Mouse (Mus musculus) limb, embryonic 11.5 days (tissue): ENCODE measurements around the gene 1700123K08Rik. TPM values are rescaled to one million over a fixed set of nuclear protein-coding genes. Genes with fewer than 3 reads are reported as not detected.
"Not testable (repeated sequence)": the region's sequence is repeated elsewhere in the genome, so short reads cannot be mapped to it uniquely, and the experiment has no call there.

ENCODE experiments used
- ATAC-seq: fragments of 200-750 bp; cut with Nextera tagmentation; 2 replicates; pipeline ENCODE4 v1.8.0; 2017; ENCODE audit warnings: low read depth; ENCODE audit not compliant: insufficient number of reproducible peaks, low FRiP score, low TSS enrichment
- DNase-seq: peaks from one replicate; pipeline ENCODE4 v3.0.0-alpha.2; 2015; ENCODE audit warnings: low spot score
- H3K27ac ChIP-seq: fragments of 300-500 bp; sonication (generic); replicated peaks from 2 replicates; pipeline ENCODE4 v1.5.1; 2014; ENCODE audit warnings: low read depth, mild to moderate bottlenecking, low read length
- H3K27me3 ChIP-seq: fragments of 300-500 bp; sonication (generic); 2 replicates; pipeline ENCODE4 v1.6.1; 2014; ENCODE audit warnings: mild to moderate bottlenecking, low read length, mixed read lengths; ENCODE audit not compliant: control insufficient read depth, insufficient read depth
- H3K36me3 ChIP-seq: fragments of 300-500 bp; sonication (generic); 2 replicates; pipeline ENCODE4 v1.6.1; 2014; ENCODE audit warnings: mild to moderate bottlenecking, low read length, moderate library complexity, mixed read lengths; ENCODE audit not compliant: control insufficient read depth, insufficient read depth
- H3K4me1 ChIP-seq: fragments of 300-500 bp; sonication (generic); 2 replicates; pipeline ENCODE4 v1.6.1; 2014; ENCODE audit warnings: low read length, mixed read lengths; ENCODE audit not compliant: control insufficient read depth, insufficient read depth
- H3K4me2 ChIP-seq: fragments of 300-500 bp; sonication (generic); 2 replicates; pipeline ENCODE4 v1.6.1; 2014; ENCODE audit warnings: low read depth, mild to moderate bottlenecking, moderate library complexity; ENCODE audit not compliant: severe bottlenecking
- H3K4me3 ChIP-seq: fragments of 300-500 bp; sonication (generic); 2 replicates; pipeline ENCODE4 v1.5.1; 2014; ENCODE audit warnings: low read depth, low read length
- H3K9ac ChIP-seq: fragments of 300-500 bp; sonication (generic); 2 replicates; pipeline ENCODE4 v1.6.1; 2014; ENCODE audit warnings: mild to moderate bottlenecking, low read length
- H3K9me3 ChIP-seq: fragments of 300-500 bp; sonication (generic); 2 replicates; pipeline ENCODE4 v1.6.1; 2016; ENCODE audit warnings: low read length; ENCODE audit not compliant: control insufficient read depth
- WGBS: fragments of 180-500 bp; shearing (Covaris S2); extraction: QIAGEN DNeasy Blood & Tissue Kit; methylation state at CpG from one replicate; pipeline ENCODE4 v1.1.7; 2014; 5-methylcytosine and 5-hydroxymethylcytosine counted together
- microRNA-seq: library from miRNA; unstranded; fragments of <30 nt; microRNA quantifications from one replicate; pipeline ENCODE4, GENCODE M21; 2016
- polyA plus RNA-seq: library from polyadenylated mRNA; unstranded; fragments of >200 nt; fragmentation: Nextera tagmentation; extraction: Ambion mirVana; gene quantifications from 2 replicates; pipeline ENCODE4 v1.2.1, GENCODE M21; 2014

The 1700123K08Rik gene
- polyA plus RNA-seq, result not detected in 2 replicates

DNA sequence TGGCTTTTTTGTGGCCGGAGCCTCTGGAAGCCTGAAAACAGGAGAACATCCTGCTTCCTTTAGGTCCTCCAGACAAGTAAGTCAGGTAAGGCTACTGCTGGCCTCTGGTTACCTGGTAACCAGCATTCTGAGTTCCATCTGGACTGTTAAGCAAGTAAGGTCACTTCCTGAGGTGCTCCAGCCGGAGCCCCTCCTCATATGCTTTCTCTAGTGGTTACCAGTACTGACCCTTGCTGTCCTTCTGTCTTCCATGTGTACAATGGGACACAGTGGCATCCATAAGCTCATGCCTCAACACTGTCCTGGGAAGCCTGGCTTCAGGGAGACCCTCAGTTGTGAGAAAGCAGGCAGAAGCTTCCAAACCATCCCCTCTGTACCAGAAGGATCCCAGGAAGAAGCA lies at the start of gene 1700123K08Rik:
Gene 1700123K08Rik, minus strand, starts transcription at position 101 of the 400 bp plus-strand sequence.
- ATAC-seq, H3K36me3 ChIP-seq: not testable (repeated sequence)
- WGBS, result 98% methylated on average over 2 of the region's 2 CpGs

GRCm38 (mm10) chr5:138587396-138587795 lies 22.9 kb upstream of the 1700123K08Rik start:
- Histone ChIP-seq H3K27ac (no peak overlapping the region), H3K27me3 (no peaks in the 10 kb centered on the region), H3K4me3 (no peak overlapping the region), H3K9ac (no peak overlapping the region), H3K9me3 (no peaks in the 10 kb centered on the region), H3K4me2 (no peak overlapping the region), H3K4me1 (no peaks in the 10 kb centered on the region), H3K36me3 (no peaks in the 10 kb centered on the region)
- DNase-seq (no peak), ATAC-seq (no peak)
- WGBS, result 88% methylated on average over 6 of the region's 6 CpGs

More for the DNA sequence above, at the start of gene 1700123K08Rik:
- H3K27ac ChIP-seq, H3K4me3 ChIP-seq, H3K4me2 ChIP-seq, H3K9me3 ChIP-seq, H3K27me3 ChIP-seq, H3K9ac ChIP-seq, DNase-seq, H3K4me1 ChIP-seq: not testable (repeated sequence)

DNA sequence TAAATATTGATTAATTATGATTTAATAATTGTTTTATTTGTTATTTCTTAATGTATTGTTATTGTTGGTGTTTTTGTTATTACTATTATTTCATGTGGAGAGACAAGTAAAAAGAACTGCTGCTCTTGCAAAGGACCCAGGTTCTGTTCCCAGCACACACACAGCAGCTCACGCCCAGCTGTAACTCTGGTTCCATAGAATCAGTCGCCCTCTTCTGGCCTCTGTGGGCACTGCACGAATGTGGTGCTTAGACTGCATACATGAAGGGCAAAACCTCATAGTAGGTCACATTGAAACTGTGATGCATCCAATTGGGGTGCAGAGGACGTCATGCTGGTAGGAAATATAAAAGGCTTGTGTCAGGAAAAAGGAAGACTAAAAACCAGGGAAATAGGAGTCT lies 7.1 kb upstream of the 1700123K08Rik start:
- Histone ChIP-seq H3K9ac (no peak overlapping the region), H3K27me3 (no peaks in the 10 kb centered on the region), H3K4me3 (no peak overlapping the region), H3K4me1 (no peaks in the 10 kb centered on the region), H3K4me2 (no peak overlapping the region), H3K9me3 (no peaks in the 10 kb centered on the region), H3K36me3 (no peaks in the 10 kb centered on the region), H3K27ac (no peak overlapping the region)
- DNase-seq (peak; percentile 76), ATAC-seq (no peak)
- WGBS, result 51% methylated on average over 4 of the region's 4 CpGs

DNA sequence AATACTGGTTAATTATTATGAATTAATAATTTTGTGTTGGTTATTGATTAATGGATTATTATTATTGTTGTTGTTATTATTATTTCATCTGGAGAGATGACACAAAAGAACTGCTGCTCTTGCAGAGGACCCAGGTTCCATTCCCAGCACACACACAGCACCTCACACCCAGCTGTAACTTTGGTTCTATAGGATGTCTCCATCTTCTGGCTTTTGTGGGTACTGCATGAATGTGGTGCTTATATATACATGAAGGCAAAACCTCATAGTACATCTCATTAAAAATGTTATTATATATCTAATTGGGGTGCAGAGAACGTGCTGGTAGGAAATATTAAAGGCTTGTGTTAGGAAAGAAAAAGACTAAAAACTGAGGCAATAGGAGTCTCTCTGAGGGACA lies 11.8 kb downstream of the 1700123K08Rik start:
- ATAC-seq (no peak), DNase-seq (peak; percentile 32)
- H3K36me3 ChIP-seq, result no peaks in the 10 kb centered on the region
- no peaks in the 10 kb centered on the region for H3K27me3 ChIP-seq
- H3K9me3 ChIP-seq, result no peaks in the 10 kb centered on the region
- H3K4me3 ChIP-seq, result no peak overlapping the region
- WGBS, result 51% methylated on average over 1 of the region's 1 CpGs
- no peak overlapping the region for H3K4me2 ChIP-seq
- no peak overlapping the region for H3K9ac ChIP-seq
- no peak overlapping the region for H3K27ac ChIP-seq
- H3K4me1 ChIP-seq, result no peaks in the 10 kb centered on the region

DNA sequence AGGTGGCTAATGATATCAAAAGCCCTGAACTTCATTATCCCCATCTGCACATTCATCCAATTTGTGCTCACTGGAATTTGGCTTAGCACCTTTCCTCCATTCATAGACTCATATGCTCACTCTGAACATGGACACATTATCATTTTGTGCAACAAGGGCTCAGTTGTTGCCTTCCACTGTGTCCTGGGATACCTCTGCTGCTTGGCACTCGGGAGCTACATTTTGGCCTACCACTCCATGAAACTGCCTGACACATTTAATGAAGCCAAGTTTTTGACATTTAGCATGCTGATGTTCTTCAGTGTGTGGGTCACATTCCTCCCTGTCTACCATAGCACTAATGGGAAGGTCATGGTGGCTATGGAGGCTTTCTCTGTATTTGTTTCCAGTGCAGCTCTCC lies 32.0 kb downstream of the 1700123K08Rik start:
- Histone ChIP-seq H3K4me3 (no peak overlapping the region), H3K4me1 (no peaks in the 10 kb centered on the region), H3K27ac (no peak overlapping the region), H3K27me3 (no peaks in the 10 kb centered on the region), H3K9me3 (no peaks in the 10 kb centered on the region), H3K4me2 (no peak overlapping the region), H3K36me3 (no peaks in the 10 kb centered on the region), H3K9ac (no peak overlapping the region)
- WGBS, result 86% methylated on average over 1 of the region's 1 CpGs
- ATAC-seq (no peak), DNase-seq (no peak)

Small RNA genes lying within 50 kb of the gene (microRNA-seq; reads per million reads assigned to microRNA genes)
- gene Gm24082, result not detected

Other genes with a start within 250 kb of the 1700123K08Rik start
- gene Pvrig, start 222.8 kb downstream of the 1700123K08Rik start, polyA plus RNA-seq, result 0.13 TPM in 1 of 2 replicates, not detected in the other
- gene Zfp157, start 123.2 kb downstream of the 1700123K08Rik start, polyA plus RNA-seq, result 45.4 and 46.7 TPM in 2 replicates
- 77.6 and 77.8 TPM in 2 replicates for gene Zfp68, start 55.0 kb upstream of the 1700123K08Rik start, polyA plus RNA-seq
- gene A430033K04Rik, start 58.1 kb upstream of the 1700123K08Rik start, polyA plus RNA-seq, result 14.2 and 16.6 TPM in 2 replicates
- gene Fam20c, start 189.8 kb upstream of the 1700123K08Rik start, polyA plus RNA-seq, result 1.6 and 1.9 TPM in 2 replicates